Mouse (Mus musculus): ENCODE measurements at regions not wholly inside any gene's neighbourhood (a gene's known extent, or its start where the extent isn't known, plus 50 kb on each side); places are given as distances from the start of the nearest gene placed in this dataset.
"Not testable (repeated sequence)": the region's sequence is repeated elsewhere in the genome, so short reads cannot be mapped to it uniquely, and the experiment has no call there.

- POLR2A ChIA-PET: no interaction called here
- no peaks in the 10 kb centered on the region for H3K27me3 ChIP-seq
- CTCF ChIA-PET: no interaction called here
- ATAC-seq (no peak), DNase-seq (ENCODE audit: low read depth, low spot score) (no peak)
- in situ Hi-C loops (cut with MboI; ENCODE audit: low pct_unique_long_range_greater_than_20kb): no loop called here
- no peak for TF ChIP-seq CTCF (IDR thresholded peaks at IDR 0.05)
Observed at GRCm38 (mm10) chr5:79131443-79132308, 1723.8 kb upstream of the Igfbp7 start.

- H3K27me3 ChIP-seq: no peaks in the 10 kb centered on the region
- ATAC-seq (no peak), DNase-seq (ENCODE audit: low read depth, low spot score) (no peak)
- in situ Hi-C loops (cut with MboI; ENCODE audit: low pct_unique_long_range_greater_than_20kb): no loop called here
- ChIA-PET CTCF (interaction anchor here (0.7 kb wide), 1 partner anchor 1262 kb away, joined by 3 read pairs; no protein-coding TSS in a partner anchor), POLR2A (no interaction called here)
- no peak for TF ChIP-seq CTCF (IDR thresholded peaks at IDR 0.05)
Observed at GRCm38 (mm10) chr5:79083170-79083569, 1675.3 kb upstream of the Igfbp7 start.

- POLR2A ChIA-PET; in situ Hi-C loops (cut with MboI; ENCODE audit: low pct_unique_long_range_greater_than_20kb); DNase-seq (ENCODE audit: low read depth, low spot score); H3K27me3 ChIP-seq; ATAC-seq; CTCF ChIA-PET: not testable (repeated sequence)
Observed at GRCm38 (mm10) chr5:79059805-79060204, 1652.0 kb upstream of the Igfbp7 start.

Data from Patski (cell line).